12 mouse cellular contexts compared by ENCODE assay signal in the genomic region with DNA sequence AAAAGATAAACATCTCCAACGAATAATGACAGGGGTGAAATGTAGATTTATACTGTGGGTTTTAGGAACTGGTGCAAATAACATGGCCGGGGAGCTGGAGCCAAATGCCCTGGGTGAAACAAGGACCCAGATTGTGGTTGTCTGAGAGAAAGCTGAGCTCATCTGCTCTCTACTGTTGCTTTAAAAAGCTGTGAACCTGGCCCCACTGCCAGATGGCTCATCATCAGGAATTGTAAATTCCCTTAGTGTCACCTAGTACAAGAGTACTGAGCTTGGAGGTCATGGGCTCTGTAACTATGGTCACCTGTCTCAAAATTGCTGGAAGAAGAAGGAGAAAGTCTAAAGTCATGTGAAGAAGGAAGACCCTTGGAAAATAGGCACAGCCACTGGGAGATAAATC.
"Had no signal": no experiment of that assay in that cellular context is flagged by ENCODE, and none has a peak within 500 bp of the region (broad histone marks: within the 10 kb centered on the region; RNA-seq: fewer than 3 reads in every experiment).

No protein-coding gene starts in this region.

- H3K9me3 ChIP-seq: kidney, embryonic 15.5 days; liver, embryonic 13.5 days; stomach, embryonic 15.5 days had no signal

- DNase-seq: kidney, postnatal 10 days; kidney, postnatal 36 days; layer of hippocampus, postnatal 36 days; liver, embryonic 13.5 days; lung, adult 2 months; lung, postnatal 14 days; midbrain, embryonic 14.5 days; thymus, postnatal 25 days had no signal

- H3K4me1 ChIP-seq: kidney, embryonic 15.5 days; stomach, embryonic 15.5 days had no signal

- H3K27me3 ChIP-seq: kidney, embryonic 15.5 days; liver, embryonic 13.5 days; stomach, embryonic 15.5 days had no signal

- H3K4me3 ChIP-seq: kidney, embryonic 15.5 days; left cerebral cortex, adult 2 months; liver, embryonic 13.5 days; stomach, embryonic 15.5 days had no signal

- H3K9ac ChIP-seq: kidney, embryonic 15.5 days; liver, embryonic 13.5 days; stomach, embryonic 15.5 days had no signal

- H3K36me3 ChIP-seq: stomach, embryonic 15.5 days had no signal

- H3K4me2 ChIP-seq: kidney, embryonic 15.5 days; liver, embryonic 13.5 days; midbrain, embryonic 11.5 days; stomach, embryonic 15.5 days had no signal

- H3K27ac ChIP-seq: kidney, embryonic 15.5 days; left cerebral cortex, adult 2 months; liver, embryonic 13.5 days; stomach, embryonic 15.5 days had no signal
